8 mouse cellular contexts compared by ENCODE assay signal in the genomic region with DNA sequence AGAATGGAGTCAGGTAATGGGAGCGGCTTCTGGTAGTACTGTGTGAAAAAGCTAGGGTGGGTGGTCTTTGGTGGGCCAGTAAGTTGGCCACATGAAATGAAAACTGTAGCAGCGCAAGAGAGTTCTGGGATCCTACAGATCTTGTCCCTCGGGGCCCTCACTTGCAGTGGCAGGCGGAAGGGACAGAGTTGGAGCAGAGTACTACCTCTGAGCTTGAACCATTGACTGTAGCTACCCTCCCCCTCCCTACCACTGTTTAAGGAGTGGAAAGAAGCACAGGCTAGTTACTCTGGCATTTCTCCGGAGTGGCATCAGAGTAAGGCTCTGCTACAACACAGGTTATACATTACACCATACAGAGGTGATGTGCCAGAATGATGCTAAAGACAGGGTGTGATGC. TPM values are rescaled to one million over a fixed set of nuclear protein-coding genes. Genes with fewer than 3 reads are reported as not detected.
DNase-seq lines count a peak whose midpoint lies in the region; ATAC-seq lines count a peak whose summit lies in the region.

No protein-coding gene starts in this region.

- H3K9ac ChIP-seq in heart, embryonic 14.5 days (ENCODE audit: low read length): peak overlapping the region; percentile 60
- 0 out of 2 replicates have a peak overlapping the region, but pooled peaks have one; percentile 7 for H3K9ac ChIP-seq in hindbrain, embryonic 11.5 days (ENCODE audit: low read depth, low read length)

- no peak for DNase-seq in heart, adult 9 months (ENCODE audit: low spot score in 2 of 2)
- DNase-seq in MN1 (ENCODE audit: low spot score): peak; percentile 5
- no peak for DNase-seq in hindbrain, embryonic 11.5 days (ENCODE audit: low spot score)
- no peak for DNase-seq in midbrain, embryonic 10.5 days (ENCODE audit: low spot score)
- no peak for DNase-seq in gastrocnemius, adult 18-20 months (ENCODE audit: low spot score)
- DNase-seq in left cerebral cortex, adult 18-20 months (ENCODE audit: low spot score in 2 of 2): no peak
- no peak for DNase-seq in adrenal gland, adult 18-20 months (ENCODE audit: low spot score in 2 of 2)

- H3K36me3 ChIP-seq in heart, embryonic 14.5 days (ENCODE audit: control insufficient read depth, insufficient read depth, low read length): peaks cover 5% of the 10 kb centered on the region; the same call in 1 of the 2 replicates
- H3K36me3 ChIP-seq in hindbrain, embryonic 11.5 days (ENCODE audit: control insufficient read depth, insufficient read depth, low read length): no peaks in the 10 kb centered on the region
- peaks cover 4% of the 10 kb centered on the region; the same call in 1 of the 2 replicates for H3K36me3 ChIP-seq in midbrain, embryonic 10.5 days

- 0 out of 4 replicates have a peak, but pooled peaks cover 0 to 3% of the 10 kb centered on the region in 2 experiments for H3K4me1 ChIP-seq in heart, embryonic 14.5 days (ENCODE audit: control insufficient read depth in 2 of 2, insufficient read depth in 2 of 2, low read length in 2 of 2)
- no peaks in the 10 kb centered on the region for H3K4me1 ChIP-seq in hindbrain, embryonic 11.5 days (replicated peaks; ENCODE audit: control insufficient read depth, insufficient read depth, low read length)
- H3K4me1 ChIP-seq in midbrain, embryonic 10.5 days: peaks cover 7% of the 10 kb centered on the region; the same call in 1 of the 2 replicates

- H3K4me2 ChIP-seq in heart, embryonic 14.5 days (ENCODE audit: low read length): peak overlapping the region; percentile 64
- peak overlapping the region; percentile 38 for H3K4me2 ChIP-seq in hindbrain, embryonic 11.5 days (replicated peaks; ENCODE audit: low read depth, low read length)

- no peaks in the 10 kb centered on the region for H3K9me3 ChIP-seq in heart, embryonic 14.5 days (ENCODE audit: control insufficient read depth, low read length)
- H3K9me3 ChIP-seq in hindbrain, embryonic 11.5 days (ENCODE audit: control insufficient read depth, low read length): no peaks in the 10 kb centered on the region
- H3K9me3 ChIP-seq in midbrain, embryonic 10.5 days (replicated peaks): no peaks in the 10 kb centered on the region

- no peaks in the 10 kb centered on the region for H3K27me3 ChIP-seq in heart, embryonic 14.5 days (ENCODE audit: control insufficient read depth, insufficient read depth, low read length)
- 0 out of 2 replicates have a peak, but pooled peaks cover 2% of the 10 kb centered on the region for H3K27me3 ChIP-seq in hindbrain, embryonic 11.5 days (ENCODE audit: control insufficient read depth, insufficient read depth, low read length)
- peaks cover 91% of the 10 kb centered on the region for H3K27me3 ChIP-seq in midbrain, embryonic 10.5 days (ENCODE audit: low read depth, poor library complexity, severe bottlenecking)

- 20% methylated on average over 5 of the region's 5 CpGs for WGBS in heart, embryonic 14.5 days
- WGBS in hindbrain, embryonic 11.5 days: 17% methylated on average over 5 of the region's 5 CpGs
- WGBS in midbrain, embryonic 10.5 days: 21% methylated on average over 5 of the region's 5 CpGs

- peak; percentile 61; the same call in 1 of the 2 replicates for ATAC-seq in heart, embryonic 14.5 days (ENCODE audit: insufficient number of reproducible peaks, insufficient read depth, low FRiP score, low read depth)
- no peak for ATAC-seq in hindbrain, embryonic 11.5 days (ENCODE audit: low FRiP score)

- peak overlapping the region; percentile 54 to 73 for H3K4me3 ChIP-seq in heart, embryonic 14.5 days (ENCODE audit: control insufficient read depth in 1 of 2, insufficient read depth in 1 of 2, low read depth in 1 of 2, low read length in 2 of 2)
- peak overlapping the region; percentile 39 for H3K4me3 ChIP-seq in hindbrain, embryonic 11.5 days (ENCODE audit: low read depth, low read length)
- peak overlapping the region; percentile 61 for H3K4me3 ChIP-seq in midbrain, embryonic 10.5 days

- no peak overlapping the region for H3K27ac ChIP-seq in heart, embryonic 14.5 days (replicated peaks in 1 of 2; ENCODE audit: control insufficient read depth in 1 of 2, insufficient read depth in 1 of 2, low read depth in 2 of 2, low read length in 2 of 2)
- no peak overlapping the region for H3K27ac ChIP-seq in hindbrain, embryonic 11.5 days (ENCODE audit: low read depth, low read length)
- no peak overlapping the region for H3K27ac ChIP-seq in midbrain, embryonic 10.5 days (replicated peaks)

RNA-seq across cellular contexts. Expression of gene Atg4a, which starts 0.3 kb away (rescaled TPM):
- 12.9 and 14.6 TPM in 2 replicates for polyA plus RNA-seq in heart, embryonic 14.5 days (2014; fragmentation: Nextera tagmentation; extraction: Ambion mirVana)
- polyA plus RNA-seq in hindbrain, embryonic 11.5 days (2014; fragmentation: Nextera tagmentation; extraction: Ambion mirVana): 16.8 and 18.5 TPM in 2 replicates
- polyA plus RNA-seq in midbrain, embryonic 10.5 days (2016; fragmentation: Nextera tagmentation; extraction: Ambion mirVana): 12.0 and 12.8 TPM in 2 replicates
- 10 to 100 TPM; 20.7 to 28.3 TPM for total RNA-seq in gastrocnemius, adult 18-20 months (2021)
- 1 to 10 TPM; 6.8 to 7.4 TPM for total RNA-seq in left cerebral cortex, adult 18-20 months (2021)
- total RNA-seq in adrenal gland, adult 18-20 months (2021): 10 to 100 TPM; 14.9 to 16.6 TPM

RNA-seq across cellular contexts. Expression of gene Psmd10, which starts 0.4 kb away (rescaled TPM):
- 39.1 and 40.5 TPM in 2 replicates for polyA plus RNA-seq in heart, embryonic 14.5 days (2014; fragmentation: Nextera tagmentation; extraction: Ambion mirVana)
- 55.6 and 56.5 TPM in 2 replicates for polyA plus RNA-seq in hindbrain, embryonic 11.5 days (2014; fragmentation: Nextera tagmentation; extraction: Ambion mirVana)
- 53.9 and 55.7 TPM in 2 replicates for polyA plus RNA-seq in midbrain, embryonic 10.5 days (2016; fragmentation: Nextera tagmentation; extraction: Ambion mirVana)
- total RNA-seq in gastrocnemius, adult 18-20 months (2021): 10 to 100 TPM in 1 of 2 experiments, 1 to 10 TPM in 1; 9.9 to 10.7 TPM
- 10 to 100 TPM; 22.9 to 23.6 TPM for total RNA-seq in left cerebral cortex, adult 18-20 months (2021)
- total RNA-seq in adrenal gland, adult 18-20 months (2021): 10 to 100 TPM; 28.2 to 28.8 TPM

RNA-seq across cellular contexts. Expression of gene Vsig1, which starts 49.6 kb away (rescaled TPM):
- polyA plus RNA-seq in heart, embryonic 14.5 days (2014; fragmentation: Nextera tagmentation; extraction: Ambion mirVana): not detected in 2 replicates
- not detected in 2 replicates for polyA plus RNA-seq in hindbrain, embryonic 11.5 days (2014; fragmentation: Nextera tagmentation; extraction: Ambion mirVana)
- not detected in 2 replicates for polyA plus RNA-seq in midbrain, embryonic 10.5 days (2016; fragmentation: Nextera tagmentation; extraction: Ambion mirVana)
- total RNA-seq in gastrocnemius, adult 18-20 months (2021): not detected
- total RNA-seq in left cerebral cortex, adult 18-20 months (2021): not detected
- not detected for total RNA-seq in adrenal gland, adult 18-20 months (2021)
